Mouse (Mus musculus) bone marrow, adult 2 months (tissue): ENCODE results near the gene Pop7.

ENCODE experiments used
- CTCF ChIP-seq: fragments of 200-500 bp; IDR thresholded peaks from 2 replicates; pipeline ENCODE4 v1.5.1; 2011; ENCODE audit warnings: low read length, control low read depth; ENCODE audit not compliant: control insufficient read depth, insufficient read depth
- POLR2A ChIP-seq: fragments of 200-500 bp; IDR thresholded peaks from 2 replicates; pipeline ENCODE4 v1.6.1; 2011; ENCODE audit warnings: low read depth, mild to moderate bottlenecking, control low read depth, low read length, borderline replicate concordance; ENCODE audit not compliant: control insufficient read depth

DNA sequence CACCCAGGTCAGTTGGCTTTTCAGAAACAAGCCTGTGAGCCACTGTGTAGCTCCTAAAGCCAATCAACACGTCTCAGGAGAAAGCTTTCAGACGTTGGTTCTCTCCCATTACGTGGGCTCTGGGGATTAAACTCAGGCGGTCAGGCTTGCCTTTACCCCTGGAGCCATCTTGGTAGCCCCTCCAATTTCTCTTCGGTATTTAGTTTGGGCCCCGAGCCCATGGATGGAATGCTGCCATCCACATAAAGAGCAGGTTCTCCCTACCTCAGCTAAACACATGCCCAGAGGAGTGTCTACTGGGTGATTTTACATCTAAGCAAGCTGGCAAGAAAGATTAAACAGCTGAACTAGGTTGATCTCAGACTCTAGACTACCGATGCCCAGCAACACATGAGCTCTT is 2.1 kb downstream of the Pop7 start:
- TF ChIP-seq CTCF (no peak), POLR2A (no peak)
